In genomic region chr13:95522176-95522575, GRCm38 (mm10) we compare ENCODE assay signal across 26 mouse cellular contexts. TPM values are rescaled to one million over a fixed set of nuclear protein-coding genes. Genes with fewer than 3 reads are reported as not detected.
A peak's percentile ranks its signal among the peaks of the same experiment; 100 is the strongest.
DNase-seq lines count a peak whose midpoint lies in the region; ATAC-seq lines count a peak whose summit lies in the region.
"Had no signal": no experiment of that assay in that cellular context is flagged by ENCODE, and none has a peak within 500 bp of the region (broad histone marks: within the 10 kb centered on the region; RNA-seq: fewer than 3 reads in every experiment).

No protein-coding gene starts in this region.

- no peaks in the 10 kb centered on the region for H3K36me3 ChIP-seq in intestine, embryonic 14.5 days (ENCODE audit: control insufficient read depth, insufficient read depth, low read length)
- H3K36me3 ChIP-seq: embryonic facial prominence, embryonic 15.5 days; forebrain, embryonic 15.5 days; G1E; hindbrain, embryonic 12.5 days had no signal

- no peak overlapping the region for H3K27ac ChIP-seq in intestine, embryonic 14.5 days (ENCODE audit: low read depth)
- H3K27ac ChIP-seq: embryonic facial prominence, embryonic 15.5 days; forebrain, embryonic 15.5 days; hindbrain, embryonic 12.5 days had no signal

- ATAC-seq in intestine, embryonic 14.5 days (replicated peaks; ENCODE audit: low FRiP score, low TSS enrichment, low read depth): no peak
- ATAC-seq: forebrain, embryonic 15.5 days had no signal

- peaks cover 25% of the 10 kb centered on the region for H3K27me3 ChIP-seq in intestine, embryonic 14.5 days (replicated peaks; ENCODE audit: control insufficient read depth, insufficient read depth, low read length)

- no peak overlapping the region for H3K9ac ChIP-seq in intestine, embryonic 14.5 days (ENCODE audit: low read length)
- H3K9ac ChIP-seq: embryonic facial prominence, embryonic 15.5 days; forebrain, embryonic 15.5 days; hindbrain, embryonic 12.5 days had no signal

- 74% methylated on average over 10 of the region's 10 CpGs for WGBS in intestine, embryonic 14.5 days

- DNase-seq in kidney, adult 9 months: peak; percentile 51
- no peak for DNase-seq in kidney, adult 11 months
- DNase-seq in 416B (ENCODE audit: low read depth): peak; percentile 17
- peak; percentile 58 for DNase-seq in intestine, embryonic 14.5 days (ENCODE audit: low spot score)
- DNase-seq in kidney, postnatal 36 days: peak; percentile 28 to 56
- no peak for DNase-seq in layer of hippocampus, postnatal 10 days (ENCODE audit: low spot score in 2 of 2)
- DNase-seq in urinary bladder, postnatal 25 days (ENCODE audit: low spot score): no peak
- DNase-seq: adrenal gland, postnatal 10 days; cerebellum, adult 11 months; cerebellum, adult 8-10 months; cerebellum, postnatal 14 days; embryo, embryonic 11 days; gastrocnemius, postnatal 36 days; heart, adult 11 months; heart, postnatal 10 days; heart, postnatal 4 days had no signal

- peak overlapping the region; percentile 18; the same call in 1 of the 2 replicates for H3K4me2 ChIP-seq in intestine, embryonic 14.5 days (ENCODE audit: low read length)
- H3K4me2 ChIP-seq: embryonic facial prominence, embryonic 15.5 days; forebrain, embryonic 15.5 days; hindbrain, embryonic 12.5 days had no signal

- no peak overlapping the region for H3K4me3 ChIP-seq in intestine, embryonic 14.5 days (ENCODE audit: low read depth, low read length)
- H3K4me3 ChIP-seq: embryonic facial prominence, embryonic 15.5 days; erythroblast, embryonic 14.5 days; forebrain, embryonic 15.5 days; hindbrain, embryonic 12.5 days had no signal

- no peaks in the 10 kb centered on the region for H3K9me3 ChIP-seq in intestine, embryonic 14.5 days (ENCODE audit: control insufficient read depth, low read length)
- H3K9me3 ChIP-seq: embryonic facial prominence, embryonic 15.5 days; forebrain, embryonic 15.5 days; hindbrain, embryonic 12.5 days had no signal

- H3K4me1 ChIP-seq in intestine, embryonic 14.5 days (replicated peaks; ENCODE audit: control insufficient read depth, insufficient read depth, low read length): no peaks in the 10 kb centered on the region; the same call in 1 of the 2 replicates

RNA-seq across cellular contexts. Expression of gene F2rl1, which starts 2.9 kb away (rescaled TPM):
- 14.2 and 14.3 TPM in 2 replicates for polyA plus RNA-seq in intestine, embryonic 14.5 days (2014; fragmentation: Nextera tagmentation; extraction: Ambion mirVana)
- under 1 TPM; 0.16 to 0.31 TPM for total RNA-seq in layer of hippocampus, postnatal 10 days (2021)
- polyA plus RNA-seq: erythroblast, embryonic 14.5 days; forebrain, embryonic 11.5 days; G1E had no signal

RNA-seq across cellular contexts. Expression of gene S100z, which starts 43.7 kb away (rescaled TPM):
- polyA plus RNA-seq in intestine, embryonic 14.5 days (2014; fragmentation: Nextera tagmentation; extraction: Ambion mirVana): not detected in 2 replicates
- total RNA-seq in layer of hippocampus, postnatal 10 days (2021): not detected
- total RNA-seq: adrenal gland, postnatal 10 days; adrenal gland, postnatal 4 days; common myeloid progenitor, adult 5-6 weeks; G1E; heart, postnatal 10 days; heart, postnatal 4 days had no signal
- polyA plus RNA-seq: brain, embryonic 14.5 days; erythroblast, embryonic 14.5 days; forebrain, embryonic 15.5 days; G1E; heart, embryonic 14.5 days; hindbrain, embryonic 12.5 days had no signal

Comparison
In these comparisons a context has a peak if more than half of its experiments do, and no peak if none do; other contexts are left out.
1. DNase-seq: peak in kidney, adult 9 months (single experiment), 416B (single experiment), intestine, embryonic 14.5 days (single experiment) and kidney, postnatal 36 days (2 of 2); none in kidney, adult 11 months (single experiment), layer of hippocampus, postnatal 10 days (0 of 2) and urinary bladder, postnatal 25 days (single experiment).